Mouse (Mus musculus) adrenal gland, postnatal 36 days (tissue): ENCODE measurements around the gene Dhrs1. TPM values are rescaled to one million over a fixed set of nuclear protein-coding genes. Genes with fewer than 3 reads are reported as not detected.

ENCODE experiments used
- DNase-seq, 2 experiments: peaks; one replicate each; pipeline ENCODE4 v3.0.0; 2021; ENCODE audit warnings: mixed read lengths in 1 of 2
- total RNA-seq, 2 experiments: library from RNA; stranded (reverse); gene quantifications; 2 replicates each; pipeline ENCODE4 v1.2.3; 2021

The Dhrs1 gene
- total RNA-seq, 2 experiments from 2014 or later, result 72.7 to 73.2 TPM

DNA sequence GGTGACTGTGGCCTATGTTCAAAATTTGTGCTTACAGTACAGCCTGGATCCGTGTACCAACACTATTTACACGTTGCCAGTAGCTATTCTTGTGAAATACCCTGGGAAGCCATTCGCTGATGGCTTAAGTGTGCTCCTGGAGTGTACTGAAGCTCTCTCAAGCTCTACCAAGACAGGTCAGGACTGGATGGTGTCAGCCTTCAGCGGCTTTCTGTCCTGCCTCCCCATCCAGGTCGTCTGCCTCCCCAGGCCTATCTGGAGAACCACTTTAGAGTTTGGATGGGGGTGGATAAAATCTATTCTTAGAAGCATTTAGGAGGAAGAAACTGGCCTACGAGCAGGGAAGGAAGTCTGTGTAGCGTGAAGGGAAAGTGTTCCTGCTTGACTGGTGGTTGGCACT is 17.7 kb upstream of the Dhrs1 start:
- DNase-seq, result no peak

- peak; percentile 58 to 65 for DNase-seq
These were observed 16.7 kb upstream of the Dhrs1 start for GRCm38 (mm10) chr14:55762001-55762821.

GRCm38 (mm10) chr14:55761163-55761562 is 15.7 kb upstream of the Dhrs1 start, which contains the start of gene Ltb4r2:
Gene Ltb4r2, plus strand, starts transcription at chr14:55761428.
- no peak for DNase-seq

DNA sequence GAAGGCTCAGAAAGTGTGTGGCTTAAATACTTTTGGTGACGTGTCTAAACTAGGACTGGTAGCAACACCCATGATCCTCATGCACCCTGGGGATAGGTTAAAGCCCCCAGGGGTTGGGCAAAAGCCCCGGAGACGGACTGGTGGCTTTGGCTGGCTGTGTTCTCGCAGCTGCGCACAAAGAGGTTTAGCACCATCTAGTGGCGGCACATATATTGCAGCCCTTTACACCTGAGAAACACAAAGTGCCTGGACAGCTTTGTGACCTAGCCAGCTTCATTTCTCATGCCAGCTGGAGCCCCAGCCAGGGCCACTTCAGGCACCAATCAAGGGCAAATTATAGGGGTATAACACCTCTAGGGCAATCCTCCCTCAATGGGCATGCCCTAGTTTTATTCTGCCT is 14.7 kb upstream of the Dhrs1 start:
- peak; percentile 85 for DNase-seq

- peak; percentile 43 to 65 for DNase-seq
These were observed 12.9 kb upstream of the Dhrs1 start, which contains the start of gene Cideb for GRCm38 (mm10) chr14:55758363-55758784. Gene Cideb, minus strand, starts transcription at chr14:55758458.

DNA sequence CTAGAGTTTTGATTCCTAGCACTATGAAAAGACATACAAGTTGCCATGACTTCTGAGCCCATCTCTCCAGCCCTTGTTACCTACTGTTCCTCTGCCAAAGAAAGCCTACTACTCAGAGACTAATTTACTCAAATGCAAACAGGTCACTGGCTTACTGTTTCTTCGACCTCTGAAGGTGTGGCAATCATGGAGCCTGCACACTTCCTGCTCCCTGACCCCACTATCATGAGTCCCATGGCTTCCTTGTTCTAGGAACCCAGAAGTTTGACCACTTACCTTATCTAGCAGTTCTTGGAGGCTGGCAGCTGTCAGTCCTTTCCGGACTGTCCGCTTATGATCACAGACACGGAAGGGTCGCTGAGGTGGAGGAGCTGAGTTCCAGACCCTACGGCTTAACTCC is 12.1 kb upstream of the Dhrs1 start:
- DNase-seq, result no peak

- DNase-seq, result no peak
These were observed 1.8 kb upstream of the Dhrs1 start for GRCm38 (mm10) chr14:55747051-55747847.

- no peak for DNase-seq
These were observed 359 bp upstream of the Dhrs1 start for GRCm38 (mm10) chr14:55745861-55746237.

- peak; percentile 87 to 90 for DNase-seq
These were observed 1.8 kb downstream of the Dhrs1 start for GRCm38 (mm10) chr14:55743711-55744110.

- no peak for DNase-seq
These were observed 8.3 kb downstream of the Dhrs1 start for GRCm38 (mm10) chr14:55737086-55737687.

DNA sequence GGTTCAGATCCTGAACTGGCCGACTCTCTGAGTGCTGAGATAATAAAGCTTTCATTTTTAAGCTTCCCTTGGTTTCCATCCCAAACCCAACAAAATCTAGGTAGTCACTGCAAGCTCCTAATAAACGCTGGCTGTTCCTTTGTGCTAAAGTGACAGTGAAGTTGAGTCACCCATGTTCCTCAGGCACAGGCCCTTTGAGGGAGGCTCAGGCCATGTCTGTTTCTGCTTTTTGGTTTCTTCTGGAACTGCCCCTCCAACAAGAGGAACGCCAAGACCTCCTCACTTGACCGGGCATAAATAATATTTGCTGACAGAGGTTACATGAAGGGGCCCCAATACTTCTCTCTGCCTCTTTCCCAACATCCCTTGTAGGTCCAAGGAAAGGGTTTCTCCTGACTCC is 9.7 kb downstream of the Dhrs1 start:
- no peak for DNase-seq

DNA sequence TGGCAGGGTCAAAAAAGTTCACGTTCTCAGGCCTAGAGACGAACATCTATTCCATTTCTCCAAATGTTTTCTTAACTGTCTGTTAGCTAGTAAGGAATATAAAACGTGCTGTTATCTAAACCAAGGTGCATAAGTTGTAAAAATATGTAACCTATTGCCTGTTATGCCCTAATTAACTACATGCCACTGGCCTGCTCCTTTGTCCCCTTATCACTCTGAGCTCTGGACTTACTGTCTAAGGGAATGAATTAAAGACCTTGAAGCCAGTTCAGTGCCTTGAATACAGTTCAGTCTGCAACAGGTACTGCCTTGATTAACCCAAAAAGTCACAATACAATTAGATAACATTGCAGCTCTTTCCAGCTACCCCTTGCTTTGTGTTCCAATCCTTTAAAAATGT is 10.2 kb downstream of the Dhrs1 start:
- no peak for DNase-seq

DNA sequence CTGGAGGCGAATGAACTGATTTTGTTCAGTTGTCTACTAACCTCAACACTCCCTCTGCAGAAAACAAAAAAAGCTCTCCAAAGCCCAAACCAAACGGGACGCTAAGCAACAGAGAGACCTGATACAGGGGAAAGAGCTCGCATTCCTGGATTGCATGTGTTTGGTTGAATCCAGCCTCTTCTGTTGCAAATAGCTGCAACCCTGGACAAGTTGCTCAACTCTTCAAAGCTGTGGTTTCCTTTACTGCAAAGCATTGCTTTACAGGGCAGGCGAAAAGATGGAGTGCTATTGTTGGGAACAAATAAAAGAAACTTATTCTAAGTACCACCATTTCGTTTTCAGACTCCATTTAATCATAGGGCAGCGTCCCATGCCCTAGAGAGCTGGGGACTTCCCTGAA is 10.6 kb downstream of the Dhrs1 start:
- DNase-seq, result no peak

- no peak for DNase-seq
These were observed 11.6 kb downstream of the Dhrs1 start for GRCm38 (mm10) chr14:55733889-55734288.

GRCm38 (mm10) chr14:55730531-55731032 is 14.9 kb downstream of the Dhrs1 start:
- no peak for DNase-seq

- no peak for DNase-seq
These were observed 15.4 kb downstream of the Dhrs1 start for GRCm38 (mm10) chr14:55730116-55730515.

- no peak for DNase-seq
These were observed 17.4 kb downstream of the Dhrs1 start for GRCm38 (mm10) chr14:55727889-55728685.

GRCm38 (mm10) chr14:55726261-55726660 is 19.2 kb downstream of the Dhrs1 start:
- no peak for DNase-seq

DNA sequence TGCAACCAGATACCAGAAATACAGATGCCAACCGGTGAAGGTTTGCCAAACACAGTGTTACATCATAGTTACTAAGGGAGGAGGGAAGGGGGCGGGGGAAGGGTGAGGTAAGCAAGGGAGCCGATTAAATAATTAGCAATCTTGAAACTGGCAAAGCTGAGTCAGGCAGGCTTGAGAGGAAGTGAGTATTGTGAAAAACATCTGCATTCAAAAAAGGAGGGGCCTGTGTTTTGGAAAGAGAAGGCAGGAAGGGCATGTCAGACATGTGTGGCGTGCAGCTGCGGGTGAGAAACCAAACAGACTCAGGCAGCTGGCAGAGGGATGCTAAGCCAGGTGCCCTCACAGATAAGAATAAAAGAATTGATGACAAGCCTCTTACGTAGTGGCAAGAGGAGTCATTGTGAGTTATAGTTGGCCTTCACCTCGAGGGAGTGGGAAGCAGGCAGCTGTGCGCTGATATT is 21.0 kb downstream of the Dhrs1 start:
- DNase-seq, result peak; percentile 50 to 70

GRCm38 (mm10) chr14:55723433-55723832 is 22.1 kb downstream of the Dhrs1 start:
- DNase-seq, result no peak

- DNase-seq, result no peak
These were observed 23.0 kb downstream of the Dhrs1 start for GRCm38 (mm10) chr14:55722438-55722945.
